Mouse (Mus musculus) intestine, postnatal 0 days (tissue): Measurements from ENCODE around the gene Smdt1. TPM values are rescaled to one million over a fixed set of nuclear protein-coding genes. Genes with fewer than 3 reads are reported as not detected.

Experiments used
- ATAC-seq: fragments of 200-750 bp; cut with Nextera tagmentation; 2 replicates; pipeline ENCODE4 v1.8.0; 2017; ENCODE audit warnings: mild to moderate bottlenecking, moderate TSS enrichment, moderate library complexity
- H3K27ac ChIP-seq: fragments of 300-500 bp; sonication (generic); 2 replicates; pipeline ENCODE4 v1.5.1; 2014; ENCODE audit warnings: mild to moderate bottlenecking, low read depth, low read length, moderate library complexity
- H3K27me3 ChIP-seq: fragments of 300-500 bp; sonication (generic); replicated peaks from 2 replicates; pipeline ENCODE4 v1.6.1; 2014; ENCODE audit warnings: low read length, mixed read lengths; ENCODE audit not compliant: control insufficient read depth, insufficient read depth
- H3K36me3 ChIP-seq: fragments of 300-500 bp; sonication (generic); 2 replicates; pipeline ENCODE4 v1.6.1; 2014; ENCODE audit warnings: mild to moderate bottlenecking, moderate library complexity; ENCODE audit not compliant: control insufficient read depth, insufficient read depth
- H3K4me1 ChIP-seq: fragments of 300-500 bp; sonication (generic); replicated peaks from 2 replicates; pipeline ENCODE4 v1.6.1; 2014; ENCODE audit warnings: antibody characterized with exemption, low read length, mixed read lengths; ENCODE audit not compliant: control insufficient read depth, insufficient read depth
- H3K4me2 ChIP-seq: fragments of 300-500 bp; sonication (generic); replicated peaks from 2 replicates; pipeline ENCODE4 v1.6.1; 2014; ENCODE audit warnings: low read depth, mild to moderate bottlenecking, moderate library complexity
- H3K4me3 ChIP-seq: fragments of 300-500 bp; sonication (generic); 2 replicates; pipeline ENCODE4 v1.5.1; 2014; ENCODE audit warnings: low read depth, low read length
- H3K9ac ChIP-seq: fragments of 300-500 bp; sonication (generic); 2 replicates; pipeline ENCODE4 v1.6.1; 2014; ENCODE audit warnings: mild to moderate bottlenecking, low read depth, low read length
- H3K9me3 ChIP-seq: fragments of 300-500 bp; sonication (generic); 2 replicates; pipeline ENCODE4 v1.6.1; 2016; ENCODE audit warnings: mixed run types; ENCODE audit not compliant: control insufficient read depth
- CTCF ChIP-seq: sonication (generic); IDR thresholded peaks from 2 replicates; pipeline ENCODE4 v1.5.1; 2016; ENCODE audit warnings: low read depth, mild to moderate bottlenecking, control low read depth, antibody characterized with exemption, moderate library complexity
- WGBS: fragments of 180-500 bp; shearing (Covaris S2); extraction: QIAGEN DNeasy Blood & Tissue Kit; methylation state at CpG from one replicate; pipeline ENCODE4 v1.1.7; 2014; 5-methylcytosine and 5-hydroxymethylcytosine counted together
- polyA plus RNA-seq: library from polyadenylated mRNA; unstranded; fragments of >200 nt; fragmentation: Nextera tagmentation; extraction: Ambion mirVana; gene quantifications from 2 replicates; pipeline ENCODE4 v1.2.1, GENCODE M21; 2015

Smdt1 gene
- polyA plus RNA-seq, 1 experiment from 2014 or later: 448 TPM

- H3K4me2 ChIP-seq: peak overlapping the region; percentile 67
- H3K4me3 ChIP-seq: peak overlapping the region; percentile 60
- H3K9me3 ChIP-seq: no peaks in the 10 kb centered on the region
- TF ChIP-seq CTCF: peak; percentile 48
- 27% methylated on average over 14 of the region's 14 CpGs for WGBS
- H3K4me1 ChIP-seq: peaks cover 29% of the 10 kb centered on the region
- H3K27me3 ChIP-seq: no peaks in the 10 kb centered on the region
- ATAC-seq: no peak
- peak overlapping the region; percentile 87 for H3K27ac ChIP-seq
- peaks cover 35% of the 10 kb centered on the region for H3K36me3 ChIP-seq
- H3K9ac ChIP-seq: peak overlapping the region; percentile 57; the same call in 1 of the 2 replicates
These were observed 8.0 kb downstream of the Smdt1 start for GRCm38 (mm10) chr15:82346580-82347302.

- ATAC-seq: no peak
- peaks cover 26% of the 10 kb centered on the region for H3K4me1 ChIP-seq
- H3K27ac ChIP-seq: peak overlapping the region; percentile 87
- H3K4me2 ChIP-seq: peak overlapping the region; percentile 67
- H3K27me3 ChIP-seq: no peaks in the 10 kb centered on the region
- no peaks in the 10 kb centered on the region for H3K9me3 ChIP-seq
- H3K9ac ChIP-seq: peak overlapping the region; percentile 57; the same call in 1 of the 2 replicates
- TF ChIP-seq CTCF: no peak
- peak overlapping the region; percentile 60 for H3K4me3 ChIP-seq
- WGBS: 61% methylated on average over 4 of the region's 4 CpGs
- H3K36me3 ChIP-seq: peaks cover 35% of the 10 kb centered on the region
These were observed 8.5 kb downstream of the Smdt1 start for GRCm38 (mm10) chr15:82347303-82347676.

- H3K27ac ChIP-seq: peak overlapping the region; percentile 72; the same call in 1 of the 2 replicates
- WGBS: 91% methylated on average over 12 of the region's 12 CpGs
- TF ChIP-seq CTCF: no peak
- no peak overlapping the region for H3K4me3 ChIP-seq
- H3K4me1 ChIP-seq: peaks cover 24% of the 10 kb centered on the region; the same call in 1 of the 2 replicates
- H3K9ac ChIP-seq: no peak overlapping the region
- H3K36me3 ChIP-seq: peaks cover 35% of the 10 kb centered on the region
- no peaks in the 10 kb centered on the region for H3K9me3 ChIP-seq
- H3K4me2 ChIP-seq: peak overlapping the region; percentile 10; the same call in 1 of the 2 replicates
- H3K27me3 ChIP-seq: no peaks in the 10 kb centered on the region
- ATAC-seq: no peak
These were observed 9.1 kb downstream of the Smdt1 start for GRCm38 (mm10) chr15:82347852-82348251.

- Histone ChIP-seq H3K4me2 (peak overlapping the region; percentile 10; the same call in 1 of the 2 replicates), H3K9ac (no peak overlapping the region; the same call in 1 of the 2 replicates), H3K27ac (peak overlapping the region; percentile 72), H3K4me3 (no peak overlapping the region), H3K27me3 (no peaks in the 10 kb centered on the region), H3K9me3 (no peaks in the 10 kb centered on the region), H3K36me3 (peaks cover 35% of the 10 kb centered on the region), H3K4me1 (peaks cover 24% of the 10 kb centered on the region; the same call in 1 of the 2 replicates)
- TF ChIP-seq CTCF: no peak
- WGBS: 69% methylated on average over 8 of the region's 8 CpGs
- no peak for ATAC-seq
These were observed 9.7 kb downstream of the Smdt1 start for GRCm38 (mm10) chr15:82348258-82348998.

- Histone ChIP-seq H3K4me1 (peaks cover 24% of the 10 kb centered on the region; the same call in 1 of the 2 replicates), H3K9ac (no peak overlapping the region; the same call in 1 of the 2 replicates), H3K36me3 (peaks cover 35% of the 10 kb centered on the region), H3K4me3 (no peak overlapping the region), H3K27me3 (no peaks in the 10 kb centered on the region), H3K27ac (peak overlapping the region; percentile 72), H3K9me3 (no peaks in the 10 kb centered on the region), H3K4me2 (no peak overlapping the region)
- no peak for ATAC-seq
- WGBS: 35% methylated on average over 2 of the region's 2 CpGs
- TF ChIP-seq CTCF: no peak
These were observed 10.2 kb downstream of the Smdt1 start for GRCm38 (mm10) chr15:82348999-82349341.

GRCm38 (mm10) chr15:82350349-82350748, 11.6 kb downstream of the Smdt1 start:
- Histone ChIP-seq H3K36me3 (peaks cover 35% of the 10 kb centered on the region), H3K9ac (no peak overlapping the region), H3K4me2 (no peak overlapping the region), H3K9me3 (no peaks in the 10 kb centered on the region), H3K27me3 (no peaks in the 10 kb centered on the region), H3K4me1 (peaks cover 24% of the 10 kb centered on the region; the same call in 1 of the 2 replicates), H3K4me3 (no peak overlapping the region), H3K27ac (peak overlapping the region; percentile 72)
- 60% methylated on average over 4 of the region's 4 CpGs for WGBS
- TF ChIP-seq CTCF: peak; percentile 42
- ATAC-seq: no peak
